Mouse (Mus musculus) MN1 (cell line): Measurements from ENCODE around the gene Gm28230.

ENCODE experiments used
- DNase-seq: peaks from one replicate; pipeline ENCODE4 v3.0.0-alpha.2; 2016; ENCODE audit warnings: low spot score

Gene Gm28230

GRCm38 (mm10) chr2:74724244-74725015, 2.1 kb upstream of the Gm28230 start:
- DNase-seq, result no peak

DNA sequence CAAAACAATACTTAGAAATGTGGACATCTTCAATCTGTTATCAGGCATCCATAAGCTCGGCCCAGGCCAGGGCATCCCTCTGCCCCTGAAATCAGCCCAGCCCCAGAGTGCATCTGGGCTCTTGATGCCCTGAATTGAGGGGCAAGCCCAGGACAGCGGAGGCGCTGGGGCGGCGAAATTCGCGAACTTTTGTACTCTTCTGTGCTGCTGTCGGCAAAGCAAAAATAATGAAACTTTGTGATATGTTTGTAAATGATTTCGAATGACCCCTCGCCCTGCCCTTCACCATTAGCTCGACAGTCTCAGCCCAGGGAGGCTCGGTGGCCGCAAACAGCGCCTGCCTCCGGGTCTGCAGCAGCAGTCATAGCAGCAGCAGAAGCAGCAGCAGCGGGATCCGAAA, 1.4 kb upstream of the Gm28230 start:
- DNase-seq, result no peak

DNA sequence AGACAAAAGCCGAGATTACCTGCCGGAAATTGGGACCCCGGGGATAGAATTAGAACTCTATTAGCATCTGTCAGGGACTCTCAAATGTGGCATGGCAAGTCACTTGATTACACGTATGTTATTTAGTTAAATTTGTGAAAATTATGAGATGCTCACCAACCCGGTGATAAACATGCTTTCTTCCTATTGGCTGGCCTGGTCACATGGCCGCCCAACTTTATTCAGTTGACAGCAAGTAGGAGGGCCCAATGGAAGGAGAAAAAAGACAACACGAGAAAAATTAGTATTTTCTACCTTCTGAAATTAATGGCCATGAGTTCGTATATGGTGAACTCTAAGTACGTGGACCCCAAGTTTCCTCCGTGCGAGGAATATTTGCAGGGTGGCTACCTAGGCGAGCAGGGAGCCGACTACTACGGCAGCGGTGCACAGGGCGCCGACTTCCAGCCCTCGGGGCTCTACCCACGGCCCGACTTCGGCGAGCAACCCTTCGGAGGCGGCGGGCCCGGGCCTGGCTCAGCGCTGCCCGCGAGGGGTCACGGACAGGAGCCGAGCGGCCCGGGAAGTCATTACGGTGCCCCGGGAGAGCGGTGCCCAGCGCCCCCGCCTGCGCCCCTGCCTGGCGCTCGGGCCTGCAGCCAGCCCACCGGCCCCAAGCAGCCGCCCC, 578 bp downstream of the Gm28230 start:
- DNase-seq, result no peak

DNA sequence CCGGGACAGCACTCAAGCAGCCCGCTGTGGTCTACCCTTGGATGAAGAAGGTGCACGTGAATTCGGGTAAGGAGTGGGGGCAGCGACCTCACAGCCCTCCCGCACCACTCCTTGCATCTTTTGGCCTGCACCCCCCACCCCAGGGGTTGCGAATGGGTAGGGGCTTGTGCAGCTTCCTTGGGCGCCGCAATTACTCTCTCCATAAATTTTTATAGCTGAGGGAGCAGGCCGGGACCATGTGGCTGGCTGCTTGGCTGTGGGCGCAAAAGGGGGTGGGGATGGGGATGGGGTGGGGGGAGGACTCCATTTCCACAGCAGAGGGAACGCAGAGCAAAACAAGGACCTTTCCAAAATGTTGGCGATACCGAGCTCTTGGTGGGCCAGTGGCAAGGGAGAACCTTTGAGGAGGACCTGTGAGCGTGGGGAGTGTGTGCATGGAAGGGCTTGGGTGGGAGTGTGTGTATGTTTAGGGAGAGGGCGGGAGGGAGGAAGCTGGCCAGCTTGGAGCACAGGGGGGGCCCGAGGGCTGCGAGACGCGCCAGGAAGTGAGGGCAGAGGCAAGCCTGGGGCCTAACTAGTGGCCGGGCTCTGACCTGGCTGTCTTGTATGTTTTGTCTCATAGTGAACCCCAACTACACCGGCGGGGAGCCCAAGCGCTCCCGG, 1.2 kb downstream of the Gm28230 start:
- no peak for DNase-seq

DNA sequence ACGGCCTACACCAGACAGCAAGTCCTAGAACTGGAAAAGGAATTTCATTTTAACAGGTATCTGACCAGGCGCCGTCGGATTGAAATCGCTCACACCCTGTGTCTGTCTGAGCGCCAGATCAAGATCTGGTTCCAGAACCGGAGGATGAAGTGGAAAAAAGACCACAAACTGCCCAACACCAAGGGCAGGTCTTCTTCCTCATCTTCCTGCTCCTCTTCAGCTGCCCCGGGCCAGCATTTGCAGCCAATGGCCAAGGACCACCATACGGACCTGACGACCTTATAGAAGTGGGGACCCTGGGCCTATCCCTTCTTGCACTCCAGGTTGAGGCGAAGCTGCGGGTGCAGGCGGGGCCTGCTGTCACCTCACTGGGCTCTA, 1.8 kb downstream of the Gm28230 start:
- no peak for DNase-seq

DNA sequence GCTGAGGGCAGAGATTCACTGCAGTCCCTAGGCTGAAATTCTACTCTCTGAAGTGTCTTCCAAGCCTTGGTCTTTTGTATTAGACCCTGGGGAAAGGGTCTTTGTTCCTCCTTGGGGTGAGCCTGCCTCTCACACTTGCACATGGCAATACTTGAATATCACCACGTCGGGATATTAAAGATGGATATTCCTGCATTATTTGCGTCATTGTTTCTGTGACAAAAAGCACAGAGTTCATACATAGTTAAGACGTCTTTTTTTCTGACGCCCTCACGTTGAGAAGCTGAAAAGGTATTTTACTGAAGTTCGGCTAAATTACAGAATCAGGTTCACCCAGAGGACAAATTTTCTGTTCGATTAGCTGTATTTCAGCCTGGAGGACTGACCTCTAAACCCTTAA, 3.8 kb downstream of the Gm28230 start:
- DNase-seq, result no peak

GRCm38 (mm10) chr2:74731055-74731454, 4.5 kb downstream of the Gm28230 start:
- DNase-seq, result no peak

DNA sequence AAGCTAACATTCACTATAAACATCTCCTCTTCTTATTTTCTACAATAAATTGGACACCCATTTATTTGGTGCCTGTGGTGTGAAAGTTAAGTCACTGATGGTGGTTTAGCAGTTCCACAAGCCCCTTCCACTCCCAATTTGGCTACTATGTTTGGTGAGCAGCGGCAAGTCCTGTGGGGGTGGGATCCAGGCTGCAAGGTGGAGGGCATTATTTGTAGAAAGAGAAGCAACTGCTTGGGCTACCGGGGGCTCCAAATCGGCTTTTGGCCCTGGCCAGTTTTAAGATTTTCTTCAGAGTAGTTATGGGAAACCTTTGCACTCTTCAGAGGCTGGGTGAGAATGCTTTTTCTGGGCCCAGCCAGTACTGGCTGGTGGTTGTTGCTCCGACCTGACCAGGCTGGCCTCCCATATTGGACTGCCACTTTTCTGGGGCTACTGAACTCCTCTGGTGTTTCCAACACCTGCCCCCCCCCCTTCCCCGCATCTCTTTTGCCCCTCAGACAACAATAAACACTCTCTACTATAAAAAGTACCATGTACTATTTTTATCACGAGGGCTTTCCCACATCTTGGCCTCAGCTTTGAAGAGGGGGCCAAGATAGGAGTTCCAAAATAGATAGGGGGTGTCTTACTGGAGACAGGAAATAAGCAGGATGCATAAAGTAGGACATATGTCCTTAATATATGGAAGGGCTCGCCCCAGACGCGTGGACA, 5.4 kb downstream of the Gm28230 start:
- DNase-seq, result no peak

GRCm38 (mm10) chr2:74732513-74733316, 6.2 kb downstream of the Gm28230 start:
- DNase-seq, result no peak

DNA sequence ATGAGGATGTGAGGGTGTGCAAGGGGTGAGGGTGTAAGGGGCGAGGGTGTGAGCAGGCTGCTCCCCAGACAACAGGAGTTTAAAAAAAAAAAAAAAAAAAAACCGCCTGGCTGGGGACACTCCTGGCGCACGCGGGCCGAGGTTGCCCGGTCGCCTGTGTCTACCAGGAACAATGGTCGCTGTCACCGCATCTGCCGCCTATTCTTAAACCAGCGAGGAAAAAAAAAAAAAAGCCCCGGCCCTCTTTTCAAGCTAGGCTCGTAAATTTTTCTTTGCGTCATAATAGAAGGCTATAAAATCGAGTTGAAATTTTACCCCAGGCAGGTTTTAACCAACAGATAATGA, 6.8 kb downstream of the Gm28230 start:
- DNase-seq, result no peak

DNA sequence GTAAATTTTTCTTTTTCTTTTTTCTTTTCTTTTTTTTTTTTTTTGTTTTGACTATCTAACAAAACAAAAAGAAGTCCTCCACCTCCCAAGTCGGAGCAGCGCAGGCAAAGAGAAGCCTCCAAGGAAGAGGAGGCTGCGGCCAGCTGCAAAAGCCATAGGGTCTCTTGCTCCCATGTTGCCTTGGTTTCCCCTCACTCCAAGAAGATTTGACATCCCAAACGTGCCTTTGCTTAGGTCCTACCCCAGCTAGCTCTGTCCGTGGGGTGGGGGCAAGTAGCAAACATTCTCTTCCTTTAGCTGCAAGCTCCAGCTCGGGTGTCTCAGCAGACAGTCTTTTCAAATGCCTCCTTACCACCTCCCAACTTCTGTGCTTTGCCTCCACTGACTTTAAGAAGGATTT, 7.2 kb downstream of the Gm28230 start:
- DNase-seq, result no peak

- no peak for DNase-seq
Measured at GRCm38 (mm10) chr2:74734451-74734850, 7.9 kb downstream of the Gm28230 start.

DNA sequence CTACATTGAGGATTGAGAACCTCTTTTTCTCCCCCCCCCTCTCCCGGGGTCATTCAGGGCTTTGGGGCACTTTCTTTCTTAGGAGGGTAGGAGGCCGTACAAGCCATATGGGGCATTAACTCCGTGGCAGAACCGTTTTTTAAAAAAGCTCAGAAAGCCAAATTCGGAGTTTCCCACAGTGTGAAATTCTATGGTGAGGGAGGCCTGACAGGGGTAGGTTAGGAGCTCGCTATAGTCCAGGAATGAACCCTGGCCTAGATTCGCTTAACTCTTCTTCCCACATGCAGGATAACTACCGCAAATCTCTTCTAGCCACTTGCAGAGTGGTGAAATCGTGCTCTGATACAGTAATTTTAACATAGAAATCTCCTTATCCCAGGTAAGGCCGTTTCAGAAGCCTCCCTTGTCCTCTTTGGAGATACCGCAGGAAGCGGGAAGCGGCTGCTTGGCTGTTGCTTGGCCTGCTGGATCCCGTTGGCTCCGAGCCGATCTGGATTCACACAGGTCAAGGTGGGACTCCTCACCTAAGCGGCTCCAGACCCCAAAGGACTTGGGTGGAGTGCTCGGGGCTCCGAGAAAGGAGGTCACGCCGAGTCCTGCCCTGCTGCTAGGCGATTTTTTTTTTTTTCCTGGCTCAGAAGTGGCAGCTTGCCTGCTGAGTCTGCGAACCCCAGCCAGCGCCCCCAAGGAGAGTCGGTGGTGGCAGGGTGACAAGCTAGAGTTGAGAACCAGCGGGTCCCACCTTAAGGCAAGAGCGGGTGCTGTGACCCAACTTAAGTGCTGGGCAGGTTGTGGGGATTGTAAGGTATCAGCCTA, 8.7 kb downstream of the Gm28230 start:
- DNase-seq, result no peak

DNA sequence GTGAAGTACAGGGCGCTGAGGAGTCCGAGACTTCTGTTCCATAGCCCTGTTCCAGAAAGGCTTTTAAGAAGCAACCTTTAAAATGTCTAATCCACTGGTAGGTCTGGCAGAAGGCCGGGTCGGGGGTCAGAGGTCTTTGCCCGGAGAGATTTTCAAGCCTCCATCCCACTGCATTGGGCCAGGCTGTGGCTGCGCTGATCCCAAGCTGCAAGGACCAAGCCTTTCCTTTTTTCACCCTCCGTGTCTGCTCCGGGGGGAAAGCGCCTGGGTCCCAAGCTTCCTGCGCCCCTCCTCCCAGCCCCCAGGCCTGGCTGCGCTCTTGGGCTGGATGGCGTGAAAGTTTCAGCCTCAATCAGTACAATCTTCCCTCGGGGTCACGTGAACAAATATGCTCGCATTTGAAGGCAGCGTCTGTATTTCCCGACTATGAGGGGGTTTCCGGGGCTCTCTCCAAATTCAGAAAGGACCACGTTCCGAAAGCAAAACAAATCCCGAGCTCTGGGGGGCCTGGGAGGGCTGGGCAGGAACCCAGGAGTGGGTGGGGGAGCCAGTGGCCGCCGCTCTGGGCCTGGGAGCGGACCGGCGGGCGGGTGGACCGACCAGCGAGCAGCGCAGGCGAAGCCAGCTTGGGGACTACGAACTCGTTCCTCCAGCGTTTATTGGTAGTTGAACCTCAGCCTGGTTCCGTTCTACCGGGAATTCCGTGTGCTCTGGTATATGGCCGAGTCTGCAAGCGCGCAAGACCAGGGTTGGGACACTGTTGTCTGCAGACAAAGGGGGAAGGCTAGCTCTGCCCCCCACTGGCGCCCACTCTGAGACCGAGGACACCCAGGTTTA, 9.5 kb downstream of the Gm28230 start:
- no peak for DNase-seq

DNA sequence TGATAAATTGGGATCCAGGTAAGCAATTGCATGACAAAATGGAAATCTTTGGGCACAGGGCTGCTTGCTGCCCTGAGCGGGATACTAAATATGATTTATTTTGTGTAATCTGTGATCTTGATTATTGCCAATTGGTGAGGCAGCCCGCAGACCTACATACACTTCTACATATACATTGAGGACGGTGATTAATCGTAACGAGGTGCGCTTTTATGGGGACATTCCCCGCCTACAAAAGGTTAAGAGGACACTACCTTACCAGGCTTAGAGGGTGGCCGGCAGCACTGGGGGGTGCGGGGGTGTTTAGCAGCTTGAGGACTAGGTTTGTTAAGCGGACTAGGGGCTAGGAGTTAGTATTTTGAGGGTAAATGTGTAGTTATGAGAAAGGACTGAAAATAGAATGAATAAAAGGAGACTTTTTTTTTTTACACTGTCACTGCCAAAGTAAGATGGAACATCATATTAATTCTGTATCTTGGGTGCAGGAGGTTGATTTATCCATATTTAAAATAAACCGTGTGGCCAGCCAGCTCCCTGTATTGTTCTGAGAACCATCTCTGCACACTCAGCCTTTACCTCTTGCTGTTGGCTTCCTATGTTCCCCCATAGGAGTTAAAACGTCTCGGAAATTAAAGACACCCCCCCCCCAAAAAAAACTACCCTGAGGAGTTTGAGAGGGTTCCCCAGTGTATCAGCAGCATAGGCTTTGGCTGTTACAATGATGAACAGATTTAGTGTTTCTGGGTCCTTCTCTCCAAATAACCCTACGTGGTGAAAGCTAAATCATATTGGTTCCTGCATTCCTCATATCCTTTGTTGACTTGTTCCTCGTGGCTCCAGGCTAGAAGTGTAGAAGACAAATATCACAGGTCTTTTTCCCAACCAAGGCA, 10.4 kb downstream of the Gm28230 start:
- no peak for DNase-seq

GRCm38 (mm10) chr2:74737578-74738070, 11.1 kb downstream of the Gm28230 start:
- no peak for DNase-seq

DNA sequence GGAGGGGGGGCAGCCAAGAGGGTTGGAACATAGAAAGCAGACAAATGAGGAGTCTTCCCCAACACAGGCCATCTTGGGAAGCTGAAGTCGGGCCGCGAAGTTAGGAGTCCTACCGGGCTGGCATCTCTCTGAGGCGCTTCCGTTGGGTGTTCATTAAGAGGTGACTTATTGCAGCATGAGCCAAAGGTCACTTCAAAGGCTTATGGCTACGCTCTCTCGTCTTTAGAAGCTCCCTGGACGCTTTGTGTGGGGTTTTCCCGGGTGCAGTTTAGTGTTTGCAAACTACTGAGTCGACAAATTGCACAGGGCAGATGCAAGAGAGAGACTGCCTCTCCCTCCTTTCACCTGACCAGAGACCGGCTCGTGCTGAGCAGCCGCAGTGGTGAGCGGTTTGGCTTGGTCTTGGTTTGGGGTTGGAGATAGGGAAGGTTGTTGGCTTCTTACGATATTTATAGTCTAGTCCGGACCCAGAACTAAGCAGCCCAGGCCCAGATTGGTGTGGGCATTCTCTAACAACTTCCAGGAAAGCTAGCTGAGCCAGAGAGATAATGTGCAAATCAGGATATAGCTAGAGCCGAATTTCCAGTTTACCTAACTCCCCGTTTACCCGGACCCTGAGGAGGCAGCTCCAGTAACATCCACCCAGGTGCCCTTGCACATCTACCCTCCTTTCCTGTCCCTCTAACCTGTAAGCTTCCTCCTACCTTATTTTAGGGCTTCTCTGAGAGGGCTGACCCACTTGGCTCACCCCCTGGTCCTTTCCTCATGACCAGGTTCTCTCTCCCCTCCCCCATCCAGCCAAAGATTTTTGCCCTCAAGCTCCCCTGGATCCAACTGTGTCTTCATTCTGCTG, 12.3 kb downstream of the Gm28230 start:
- DNase-seq, result no peak

DNA sequence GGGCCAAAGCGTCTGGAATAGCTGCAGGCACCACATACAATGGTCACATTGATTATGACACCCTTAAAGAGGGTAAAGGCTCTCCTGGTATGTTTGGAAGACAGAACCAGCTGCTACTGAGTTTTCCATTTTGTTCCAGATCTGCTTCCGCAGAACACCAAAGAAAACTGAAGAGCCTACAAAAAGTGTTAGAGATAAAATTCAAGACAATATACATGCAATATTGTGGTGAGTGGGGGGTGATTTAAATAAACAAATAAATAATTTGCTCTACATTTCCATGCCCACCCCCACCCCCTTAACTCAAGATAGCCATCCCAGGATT, 12.9 kb downstream of the Gm28230 start:
- DNase-seq, result no peak
